Comparison of ENCODE assay signal across 9 mouse cellular contexts in the genomic region with DNA sequence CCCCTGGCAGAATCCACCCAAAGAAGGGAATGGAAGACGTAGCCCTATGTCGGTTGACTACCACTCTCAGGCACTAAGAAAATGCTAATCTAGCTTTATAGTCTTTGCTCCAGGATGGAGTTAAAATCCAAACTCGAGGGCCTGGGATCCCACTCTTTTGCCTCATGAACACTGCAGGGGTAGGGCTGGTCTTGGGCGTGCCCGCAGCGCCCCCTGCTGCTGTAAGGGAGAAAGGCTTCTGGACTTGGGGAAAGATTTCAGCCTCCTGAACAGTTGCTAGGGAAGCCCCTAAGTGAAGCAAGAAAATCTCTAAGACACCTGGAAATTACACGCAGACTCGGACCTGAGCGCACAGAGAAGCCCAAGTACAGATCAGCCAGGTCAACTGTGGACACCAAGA. TPM values are rescaled to one million over a fixed set of nuclear protein-coding genes. Genes with fewer than 3 reads are reported as not detected.
DNase-seq lines count a peak whose midpoint lies in the region; ATAC-seq and TF ChIP-seq lines count a peak whose summit lies in the region.
"Had no signal": no experiment of that assay in that cellular context is flagged by ENCODE, and none has a peak within 500 bp of the region (broad histone marks: within the 10 kb centered on the region; RNA-seq: fewer than 3 reads in every experiment).

No protein-coding gene starts in this region.

- no peaks in the 10 kb centered on the region for H3K9me3 ChIP-seq in intestine, embryonic 14.5 days (ENCODE audit: control insufficient read depth, low read length)
- no peaks in the 10 kb centered on the region for H3K9me3 ChIP-seq in intestine, embryonic 16.5 days (ENCODE audit: control insufficient read depth, low read length)
- no peaks in the 10 kb centered on the region for H3K9me3 ChIP-seq in heart, postnatal 0 days (replicated peaks; ENCODE audit: control insufficient read depth, low read length)
- H3K9me3 ChIP-seq: embryonic facial prominence, embryonic 15.5 days had no signal

- WGBS in intestine, embryonic 14.5 days: 20% methylated on average over 9 of the region's 9 CpGs
- WGBS in intestine, embryonic 16.5 days: 26% methylated on average over 9 of the region's 9 CpGs
- WGBS in heart, postnatal 0 days: 22% methylated on average over 9 of the region's 9 CpGs

- DNase-seq in intestine, embryonic 14.5 days (ENCODE audit: low spot score): peak; percentile 90
- DNase-seq in T-cell, adult 2 months (ENCODE audit: low spot score): peak; percentile 24
- peak; percentile 80 for DNase-seq in embryo, embryonic 9.5 days (ENCODE audit: extremely low spot score)
- DNase-seq in heart, postnatal 0 days (ENCODE audit: low spot score): peak; percentile 26
- DNase-seq in left cerebral cortex, postnatal 14 days (ENCODE audit: low spot score in 2 of 2): peak; percentile 71 to 80
- DNase-seq in naive thymus-derived CD4-positive, alpha-beta T cell, adult 2 months (ENCODE audit: low read depth): peak; percentile 57
- DNase-seq in thymus, postnatal 0 days (ENCODE audit: low spot score): peak; percentile 49

- ATAC-seq in intestine, embryonic 14.5 days (replicated peaks; ENCODE audit: low FRiP score, low TSS enrichment, low read depth): 0 out of 2 replicates have a peak, but pooled peaks have one; percentile 32
- ATAC-seq in intestine, embryonic 16.5 days: no peak
- ATAC-seq in heart, postnatal 0 days (ENCODE audit: insufficient read depth, low read depth): peak; percentile 39

- H3K4me2 ChIP-seq in intestine, embryonic 14.5 days (ENCODE audit: low read length): no peak overlapping the region
- H3K4me2 ChIP-seq in intestine, embryonic 16.5 days (ENCODE audit: low read depth, low read length): no peak overlapping the region
- no peak overlapping the region for H3K4me2 ChIP-seq in heart, postnatal 0 days (ENCODE audit: low read depth, low read length)
- H3K4me2 ChIP-seq: embryonic facial prominence, embryonic 15.5 days had no signal

- peak; percentile 84 for TF ChIP-seq CTCF in heart, postnatal 0 days (IDR thresholded peaks at IDR 0.05; ENCODE audit: low read depth)

- no peak overlapping the region for H3K27ac ChIP-seq in intestine, embryonic 14.5 days (ENCODE audit: low read depth)
- H3K27ac ChIP-seq in intestine, embryonic 16.5 days (ENCODE audit: low read length): no peak overlapping the region
- H3K27ac ChIP-seq in heart, postnatal 0 days (ENCODE audit: low read depth): no peak overlapping the region
- H3K27ac ChIP-seq: embryonic facial prominence, embryonic 15.5 days had no signal

- no peak for TF ChIP-seq EP300 in heart, postnatal 0 days (IDR thresholded peaks at IDR 0.05; ENCODE audit: low read depth)

- H3K36me3 ChIP-seq in intestine, embryonic 14.5 days (ENCODE audit: control insufficient read depth, insufficient read depth, low read length): no peaks in the 10 kb centered on the region
- H3K36me3 ChIP-seq in intestine, embryonic 16.5 days (ENCODE audit: control insufficient read depth, insufficient read depth, low read length): no peaks in the 10 kb centered on the region
- no peaks in the 10 kb centered on the region for H3K36me3 ChIP-seq in heart, postnatal 0 days (replicated peaks; ENCODE audit: control insufficient read depth, insufficient read depth, low read length)
- H3K36me3 ChIP-seq: embryonic facial prominence, embryonic 15.5 days had no signal

- no peak overlapping the region for H3K4me3 ChIP-seq in intestine, embryonic 14.5 days (ENCODE audit: low read depth, low read length)
- H3K4me3 ChIP-seq in intestine, embryonic 16.5 days (ENCODE audit: low read length): no peak overlapping the region
- no peak overlapping the region for H3K4me3 ChIP-seq in heart, postnatal 0 days (ENCODE audit: low read depth, low read length)
- H3K4me3 ChIP-seq: embryonic facial prominence, embryonic 15.5 days had no signal

- intact Hi-C loops in left cerebral cortex, postnatal 14 days (cut with DNase I): loop anchor here (2.0 to 5.0 kb wide), 3 partner anchors 75 to 1176 kb away; partner anchors contain the start of gene Depp1

- H3K9ac ChIP-seq in intestine, embryonic 14.5 days (ENCODE audit: low read length): no peak overlapping the region
- H3K9ac ChIP-seq in intestine, embryonic 16.5 days (ENCODE audit: low read depth, low read length): no peak overlapping the region
- no peak overlapping the region for H3K9ac ChIP-seq in heart, postnatal 0 days (replicated peaks; ENCODE audit: low read depth, low read length)
- H3K9ac ChIP-seq: embryonic facial prominence, embryonic 15.5 days had no signal

- H3K4me1 ChIP-seq in intestine, embryonic 14.5 days (replicated peaks; ENCODE audit: control insufficient read depth, insufficient read depth, low read length): peaks cover 12% of the 10 kb centered on the region; the same call in 1 of the 2 replicates
- no peaks in the 10 kb centered on the region for H3K4me1 ChIP-seq in intestine, embryonic 16.5 days (ENCODE audit: control insufficient read depth, insufficient read depth, low read length)
- H3K4me1 ChIP-seq in heart, postnatal 0 days (ENCODE audit: control insufficient read depth, insufficient read depth): no peaks in the 10 kb centered on the region
- H3K4me1 ChIP-seq: embryonic facial prominence, embryonic 15.5 days had no signal

- H3K27me3 ChIP-seq in intestine, embryonic 14.5 days (replicated peaks; ENCODE audit: control insufficient read depth, insufficient read depth, low read length): no peaks in the 10 kb centered on the region
- no peaks in the 10 kb centered on the region for H3K27me3 ChIP-seq in intestine, embryonic 16.5 days (replicated peaks; ENCODE audit: control insufficient read depth, insufficient read depth, low read length)
- peaks cover 10% of the 10 kb centered on the region; the same call in 1 of the 2 replicates for H3K27me3 ChIP-seq in heart, postnatal 0 days (ENCODE audit: control insufficient read depth, insufficient read depth, low read length)

RNA-seq across cellular contexts. Expression of gene Zfp637, which starts 12.7 kb away (rescaled TPM):
- 109 and 125 TPM in 2 replicates for polyA plus RNA-seq in intestine, embryonic 14.5 days (2014; fragmentation: Nextera tagmentation; extraction: Ambion mirVana)
- 76.2 and 85.9 TPM in 2 replicates for polyA plus RNA-seq in intestine, embryonic 16.5 days (2015; fragmentation: Nextera tagmentation; extraction: Ambion mirVana)
- total RNA-seq in heart, postnatal 0 days (2014; rRNA removed; ENCODE audit: low replicate concordance): 47.3 and 52.9 TPM in 2 replicates
- polyA plus RNA-seq in heart, postnatal 0 days (2015; fragmentation: Nextera tagmentation; extraction: Ambion mirVana): 67.6 and 74.0 TPM in 2 replicates
- 10 to 100 TPM; 58.4 to 58.9 TPM for total RNA-seq in left cerebral cortex, postnatal 14 days (2021)
- 74.3 and 80.9 TPM in 2 replicates for polyA plus RNA-seq in thymus, postnatal 0 days (2015; fragmentation: Nextera tagmentation; extraction: Ambion mirVana)

RNA-seq across cellular contexts. Expression of gene Zfp239, which starts 33.6 kb away (rescaled TPM):
- polyA plus RNA-seq in intestine, embryonic 14.5 days (2014; fragmentation: Nextera tagmentation; extraction: Ambion mirVana): 6.8 and 8.4 TPM in 2 replicates
- polyA plus RNA-seq in intestine, embryonic 16.5 days (2015; fragmentation: Nextera tagmentation; extraction: Ambion mirVana): 3.7 and 5.4 TPM in 2 replicates
- total RNA-seq in heart, postnatal 0 days (2014; rRNA removed; ENCODE audit: low replicate concordance): 0.27 TPM in 1 of 2 replicates, not detected in the other
- polyA plus RNA-seq in heart, postnatal 0 days (2015; fragmentation: Nextera tagmentation; extraction: Ambion mirVana): 0.20 and 0.48 TPM in 2 replicates
- total RNA-seq in left cerebral cortex, postnatal 14 days (2021): 10 to 100 TPM; 40.2 to 46.0 TPM
- polyA plus RNA-seq in thymus, postnatal 0 days (2015; fragmentation: Nextera tagmentation; extraction: Ambion mirVana): 6.3 and 7.0 TPM in 2 replicates

Comparison
In these comparisons a context has a peak if more than half of its experiments do, and no peak if none do; other contexts are left out.
1. DNase-seq: peak in every context shown above with its lines; median percentile 90 in intestine, embryonic 14.5 days; 80 in embryo, embryonic 9.5 days; 76 in left cerebral cortex, postnatal 14 days; 57 in naive thymus-derived CD4-positive, alpha-beta T cell, adult 2 months; 49 in thymus, postnatal 0 days; 26 in heart, postnatal 0 days; 24 in T-cell, adult 2 months.